Mouse (Mus musculus) midbrain, embryonic 12.5 days (tissue): Measurements from ENCODE around the gene Bcl2l1. TPM values are rescaled to one million over a fixed set of nuclear protein-coding genes. Genes with fewer than 3 reads are reported as not detected.

Experiments
- ATAC-seq: fragments of 200-750 bp; cut with Nextera tagmentation; 2 replicates; pipeline ENCODE4 v1.8.0; 2017; ENCODE audit warnings: low read depth, moderate TSS enrichment, moderate library complexity; ENCODE audit not compliant: low FRiP score
- H3K27ac ChIP-seq: fragments of 300-500 bp; sonication (generic); replicated peaks from 2 replicates; pipeline ENCODE4 v1.5.1; 2016; ENCODE audit warnings: mild to moderate bottlenecking
- H3K27me3 ChIP-seq: fragments of 300-500 bp; sonication (generic); 2 replicates; pipeline ENCODE4 v1.6.1; 2016; ENCODE audit warnings: mild to moderate bottlenecking
- H3K36me3 ChIP-seq: fragments of 300-500 bp; sonication (generic); 2 replicates; pipeline ENCODE4 v1.6.1; 2016
- H3K4me1 ChIP-seq: fragments of 300-500 bp; sonication (generic); 2 replicates; pipeline ENCODE4 v1.6.1; 2016
- H3K4me2 ChIP-seq: fragments of 300-500 bp; sonication (generic); replicated peaks from 2 replicates; pipeline ENCODE4 v1.6.1; 2016; ENCODE audit warnings: mild to moderate bottlenecking, moderate library complexity
- H3K4me3 ChIP-seq: fragments of 300-500 bp; sonication (generic); 2 replicates; pipeline ENCODE4 v1.5.1; 2016; ENCODE audit warnings: mild to moderate bottlenecking
- H3K9ac ChIP-seq: fragments of 300-500 bp; sonication (generic); replicated peaks from 2 replicates; pipeline ENCODE4 v1.6.1; 2016; ENCODE audit warnings: mild to moderate bottlenecking, moderate library complexity
- H3K9me3 ChIP-seq: fragments of 300-500 bp; sonication (generic); 2 replicates; pipeline ENCODE4 v1.6.1; 2016; ENCODE audit warnings: mild to moderate bottlenecking
- WGBS: fragments of 180-500 bp; shearing (Covaris S2); methylation state at CpG from one replicate; pipeline ENCODE4 v1.1.7; 2016; 5-methylcytosine and 5-hydroxymethylcytosine counted together
- polyA plus RNA-seq: library from polyadenylated mRNA; unstranded; fragments of >200 nt; fragmentation: Nextera tagmentation; extraction: Ambion mirVana; gene quantifications from 2 replicates; pipeline ENCODE4 v1.2.1, GENCODE M21; 2016

Bcl2l1 gene
- polyA plus RNA-seq, 1 experiment from 2014 or later = 156 TPM

GRCm38 (mm10) chr2:152777081-152777480 lies 54.4 kb downstream of the Bcl2l1 start:
- no peaks in the 10 kb centered on the region for H3K27me3 ChIP-seq
- WGBS = 88% methylated on average over 3 of the region's 3 CpGs

GRCm38 (mm10) chr2:152776435-152776834 lies 55.1 kb downstream of the Bcl2l1 start:
- WGBS = 83% methylated on average over 2 of the region's 2 CpGs
- Histone ChIP-seq H3K4me2 (no peak overlapping the region), H3K4me3 (no peak overlapping the region), H3K9me3 (no peaks in the 10 kb centered on the region), H3K27me3 (no peaks in the 10 kb centered on the region), H3K27ac (no peak overlapping the region), H3K9ac (no peak overlapping the region), H3K4me1 (no peaks in the 10 kb centered on the region), H3K36me3 (peaks cover 23% of the 10 kb centered on the region)
- ATAC-seq = no peak

More at GRCm38 (mm10) chr2:152777081-152777480, 54.4 kb downstream of the Bcl2l1 start:
- H3K4me3 ChIP-seq = no peak overlapping the region
- ATAC-seq = no peak
- no peaks in the 10 kb centered on the region for H3K9me3 ChIP-seq
- H3K4me1 ChIP-seq = no peaks in the 10 kb centered on the region
- H3K36me3 ChIP-seq = peaks cover 27% of the 10 kb centered on the region
- no peak overlapping the region for H3K4me2 ChIP-seq
- H3K27ac ChIP-seq = no peak overlapping the region
- no peak overlapping the region for H3K9ac ChIP-seq

- no peak overlapping the region for H3K27ac ChIP-seq
- WGBS = 82% methylated on average over 3 of the region's 3 CpGs
- H3K4me2 ChIP-seq = no peak overlapping the region
- H3K4me1 ChIP-seq = no peaks in the 10 kb centered on the region
- no peaks in the 10 kb centered on the region for H3K9me3 ChIP-seq
- peaks cover 18% of the 10 kb centered on the region for H3K36me3 ChIP-seq
- H3K27me3 ChIP-seq = no peaks in the 10 kb centered on the region
- ATAC-seq = no peak
- H3K9ac ChIP-seq = no peak overlapping the region
- no peak overlapping the region for H3K4me3 ChIP-seq
Measured at GRCm38 (mm10) chr2:152776019-152776418, 55.5 kb downstream of the Bcl2l1 start.

- Histone ChIP-seq H3K36me3 (peaks cover 12% of the 10 kb centered on the region; the same call in 1 of the 2 replicates), H3K9ac (no peak overlapping the region), H3K9me3 (no peaks in the 10 kb centered on the region), H3K4me3 (no peak overlapping the region), H3K27me3 (no peaks in the 10 kb centered on the region), H3K4me1 (no peaks in the 10 kb centered on the region), H3K27ac (no peak overlapping the region), H3K4me2 (no peak overlapping the region)
- ATAC-seq = no peak
- WGBS = 77% methylated on average over 4 of the region's 4 CpGs
Measured at GRCm38 (mm10) chr2:152775357-152775756, 56.2 kb downstream of the Bcl2l1 start.

- Histone ChIP-seq H3K27ac (no peak overlapping the region), H3K4me3 (no peak overlapping the region), H3K4me2 (no peak overlapping the region), H3K4me1 (no peaks in the 10 kb centered on the region), H3K36me3 (no peaks in the 10 kb centered on the region), H3K9me3 (no peaks in the 10 kb centered on the region), H3K27me3 (no peaks in the 10 kb centered on the region), H3K9ac (no peak overlapping the region)
- no peak for ATAC-seq
- WGBS = 30% methylated on average over 1 of the region's 1 CpGs
Measured at GRCm38 (mm10) chr2:152772231-152772630, 59.3 kb downstream of the Bcl2l1 start.

GRCm38 (mm10) chr2:152771571-152771970 lies 60.0 kb downstream of the Bcl2l1 start:
- no peak overlapping the region for H3K4me3 ChIP-seq
- H3K27ac ChIP-seq = no peak overlapping the region
- H3K27me3 ChIP-seq = no peaks in the 10 kb centered on the region
- H3K4me1 ChIP-seq = no peaks in the 10 kb centered on the region
- no peak overlapping the region for H3K9ac ChIP-seq
- no peaks in the 10 kb centered on the region for H3K9me3 ChIP-seq
- no peaks in the 10 kb centered on the region for H3K36me3 ChIP-seq
- no peak for ATAC-seq
- 91% methylated on average over 9 of the region's 9 CpGs for WGBS
- no peak overlapping the region for H3K4me2 ChIP-seq

GRCm38 (mm10) chr2:152769677-152770076 lies 61.9 kb downstream of the Bcl2l1 start:
- ATAC-seq = no peak
- H3K9me3 ChIP-seq = no peaks in the 10 kb centered on the region
- no peak overlapping the region for H3K4me2 ChIP-seq
- no peak overlapping the region for H3K27ac ChIP-seq
- H3K4me3 ChIP-seq = no peak overlapping the region
- H3K4me1 ChIP-seq = peaks cover 10% of the 10 kb centered on the region
- 89% methylated on average over 7 of the region's 7 CpGs for WGBS
- H3K27me3 ChIP-seq = no peaks in the 10 kb centered on the region
- H3K9ac ChIP-seq = no peak overlapping the region
- H3K36me3 ChIP-seq = no peaks in the 10 kb centered on the region

- 65% methylated on average over 12 of the region's 12 CpGs for WGBS
- no peaks in the 10 kb centered on the region for H3K9me3 ChIP-seq
- H3K4me2 ChIP-seq = no peak overlapping the region
- H3K4me1 ChIP-seq = peaks cover 18% of the 10 kb centered on the region
- 0 out of 2 replicates have a peak, but pooled peaks cover 3% of the 10 kb centered on the region for H3K27me3 ChIP-seq
- no peak overlapping the region for H3K27ac ChIP-seq
- ATAC-seq = 0 out of 2 replicates have a peak, but pooled peaks have one; percentile 11
- no peak overlapping the region for H3K9ac ChIP-seq
- H3K36me3 ChIP-seq = no peaks in the 10 kb centered on the region
- no peak overlapping the region for H3K4me3 ChIP-seq
Measured at GRCm38 (mm10) chr2:152767618-152768271, 63.8 kb downstream of the Bcl2l1 start.

GRCm38 (mm10) chr2:152766387-152767123 lies 65.0 kb downstream of the Bcl2l1 start:
- H3K27ac ChIP-seq = no peak overlapping the region
- H3K4me3 ChIP-seq = no peak overlapping the region
- no peaks in the 10 kb centered on the region for H3K9me3 ChIP-seq
- no peak for ATAC-seq
- H3K27me3 ChIP-seq = 0 out of 2 replicates have a peak, but pooled peaks cover 3% of the 10 kb centered on the region
- H3K4me1 ChIP-seq = peaks cover 18% of the 10 kb centered on the region
- 21% methylated on average over 25 of the region's 25 CpGs for WGBS
- H3K36me3 ChIP-seq = no peaks in the 10 kb centered on the region
- no peak overlapping the region for H3K9ac ChIP-seq
- no peak overlapping the region for H3K4me2 ChIP-seq

GRCm38 (mm10) chr2:152765045-152765674 lies 66.4 kb downstream of the Bcl2l1 start:
- Histone ChIP-seq H3K4me1 (peaks cover 18% of the 10 kb centered on the region), H3K27me3 (0 out of 2 replicates have a peak, but pooled peaks cover 3% of the 10 kb centered on the region), H3K36me3 (no peaks in the 10 kb centered on the region), H3K9ac (peak overlapping the region; percentile 49; the same call in 1 of the 2 replicates), H3K4me2 (peak overlapping the region; percentile 45), H3K27ac (no peak overlapping the region), H3K9me3 (no peaks in the 10 kb centered on the region), H3K4me3 (no peak overlapping the region)
- 0 out of 2 replicates have a peak, but pooled peaks have one; percentile 34 for ATAC-seq
- WGBS = 22% methylated on average over 7 of the region's 7 CpGs

GRCm38 (mm10) chr2:152764172-152765044 lies 67.1 kb downstream of the Bcl2l1 start:
- Histone ChIP-seq H3K9ac (peak overlapping the region; percentile 49), H3K4me3 (peak overlapping the region; percentile 14; the same call in 1 of the 2 replicates), H3K4me2 (peak overlapping the region; percentile 45), H3K36me3 (no peaks in the 10 kb centered on the region), H3K27me3 (0 out of 2 replicates have a peak, but pooled peaks cover 3% of the 10 kb centered on the region), H3K9me3 (no peaks in the 10 kb centered on the region), H3K27ac (no peak overlapping the region), H3K4me1 (peaks cover 18% of the 10 kb centered on the region)
- ATAC-seq = peak; percentile 48; the same call in 1 of the 2 replicates
- 1% methylated on average over 14 of the region's 14 CpGs for WGBS
